Mouse (Mus musculus) erythroblast, embryonic 14.5 days (primary cell): ENCODE measurements around the gene Zzef1.

Experiments
- GATA1 ChIP-seq: IDR thresholded peaks from 2 replicates; pipeline ENCODE4 v1.6.1; 2012; ENCODE audit warnings: low read length, inconsistent platforms, mixed read lengths
- TAL1 ChIP-seq: IDR thresholded peaks from 3 replicates; pipeline ENCODE4 v1.6.1; 2012; ENCODE audit warnings: low read length, inconsistent platforms, mixed read lengths

DNA sequence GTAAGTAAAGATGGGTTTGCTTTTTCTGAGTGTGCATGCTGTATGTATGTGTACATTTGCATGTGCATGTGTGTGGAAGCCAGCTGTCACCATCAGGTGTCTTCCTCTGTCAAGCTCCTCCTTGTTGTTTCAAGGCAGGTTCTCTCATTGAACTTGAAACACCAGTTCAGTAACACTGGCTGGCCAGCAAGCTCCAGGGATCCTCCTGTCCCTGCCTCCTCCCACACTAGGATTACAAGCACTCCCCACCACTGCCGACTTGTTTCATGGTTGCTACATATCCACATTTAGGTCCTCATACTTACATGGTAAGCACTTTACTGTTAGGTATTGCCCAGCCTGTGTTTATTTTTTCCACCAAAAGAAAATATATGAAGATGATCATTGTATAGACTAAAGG is 96.6 kb downstream of the Zzef1 start:
- no peak for TF ChIP-seq TAL1
- TF ChIP-seq GATA1 = no peak
